Mouse (Mus musculus): ENCODE measurements around the gene Olfr328. TPM values are rescaled to one million over a fixed set of nuclear protein-coding genes. Genes with fewer than 3 reads are reported as not detected.
"Not testable (repeated sequence)": the region's sequence is repeated elsewhere in the genome, so short reads cannot be mapped to it uniquely, and the experiment has no call there.

Olfr328 gene
- polyA plus RNA-seq, 1 experiment from 2014 or later = not detected

DNA sequence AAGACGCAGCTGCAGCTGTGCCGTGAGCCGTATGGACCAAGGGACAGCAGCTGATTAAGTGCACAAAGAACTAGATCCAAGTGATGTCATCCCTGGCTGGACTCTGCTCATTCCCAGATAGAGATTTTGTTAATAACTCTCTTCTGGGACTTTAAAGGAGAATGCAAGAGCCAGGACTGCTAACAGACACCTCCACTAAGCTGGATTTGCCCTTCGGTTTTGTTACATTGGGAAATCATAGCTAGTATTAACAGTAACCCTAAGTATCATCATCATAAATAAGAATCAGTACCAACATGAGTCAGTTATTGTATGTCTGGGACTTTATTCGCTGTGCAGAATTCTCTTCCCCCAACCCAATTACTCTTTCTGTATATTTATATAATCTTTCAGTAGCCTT lies 9.1 kb downstream of the Olfr328 start, which contains the start of gene Olfr329-ps:
Olfr329-ps (minus strand) TSS at position 101 of the 400 bp plus-strand sequence.
- ATAC-seq (ENCODE audit: low FRiP score, low read depth) = no peak
- H3K4me1 ChIP-seq = no peaks in the 10 kb centered on the region
- no peaks in the 10 kb centered on the region for H3K36me3 ChIP-seq
- H3K9me3 ChIP-seq = no peaks in the 10 kb centered on the region
- H3K27me3 ChIP-seq (replicated peaks) = no peaks in the 10 kb centered on the region
- H3K9ac ChIP-seq = no peak within 1 kb of the TSS
- H3K27ac ChIP-seq = no peak within 1 kb of the TSS
- 87% methylated on average over 5 of the region's 5 CpGs for WGBS
- no peak within 1 kb of the TSS for H3K4me2 ChIP-seq (replicated peaks)
- no peak within 1 kb of the TSS for H3K4me3 ChIP-seq

DNA sequence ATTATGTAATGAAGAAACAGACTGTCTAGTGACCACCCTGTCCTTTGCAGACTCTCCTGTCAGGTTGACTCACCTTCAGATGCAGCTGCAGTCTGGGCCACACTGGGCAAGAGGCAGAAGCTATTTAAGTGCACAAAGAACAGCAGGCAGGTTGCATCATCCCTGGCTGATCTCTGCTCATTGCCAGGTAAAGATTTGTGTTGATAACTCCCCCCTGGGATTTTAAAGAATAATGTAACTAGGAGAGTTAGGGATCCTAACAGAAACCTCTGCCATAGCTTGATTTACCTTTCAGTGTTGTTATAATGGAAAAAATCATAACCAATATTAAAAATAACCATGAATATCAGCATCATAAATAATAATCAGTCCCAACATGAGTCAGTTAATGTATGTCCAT lies 20.7 kb downstream of the Olfr328 start, which contains the start of gene Olfr330:
Olfr330 (minus strand) TSS at position 101 of the 400 bp plus-strand sequence.
- not testable (repeated sequence) for H3K4me1 ChIP-seq; H3K27me3 ChIP-seq (replicated peaks); H3K4me3 ChIP-seq; H3K4me2 ChIP-seq (replicated peaks); H3K9me3 ChIP-seq; ATAC-seq (ENCODE audit: low FRiP score, low read depth); H3K27ac ChIP-seq; H3K36me3 ChIP-seq; H3K9ac ChIP-seq

DNA sequence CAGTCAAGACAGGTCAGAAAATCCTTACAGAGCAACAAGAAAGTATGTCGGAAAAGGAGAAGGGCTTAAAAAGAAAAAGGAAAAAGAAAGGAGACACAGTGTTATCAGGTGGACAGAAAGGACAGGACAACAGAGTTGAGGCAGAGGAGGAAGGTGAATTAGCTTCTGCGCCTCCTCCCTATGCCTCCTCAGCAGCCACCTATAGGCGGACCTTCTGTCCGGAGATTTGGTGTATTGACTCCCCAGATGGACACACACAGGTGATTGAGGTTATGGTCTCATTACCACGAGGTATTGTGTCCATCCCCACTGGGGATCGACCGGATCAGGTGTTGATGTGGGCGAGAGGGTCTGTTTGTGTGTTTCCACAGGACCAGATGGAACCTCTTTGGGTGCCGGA lies 35.7 kb downstream of the Olfr328 start:
- not testable (repeated sequence) for H3K4me1 ChIP-seq; H3K36me3 ChIP-seq; H3K4me2 ChIP-seq (replicated peaks); H3K27me3 ChIP-seq (replicated peaks); H3K4me3 ChIP-seq; H3K9ac ChIP-seq; H3K9me3 ChIP-seq; H3K27ac ChIP-seq; ATAC-seq (ENCODE audit: low FRiP score, low read depth)
- 89% methylated on average over 8 of the region's 9 CpGs for WGBS

DNA sequence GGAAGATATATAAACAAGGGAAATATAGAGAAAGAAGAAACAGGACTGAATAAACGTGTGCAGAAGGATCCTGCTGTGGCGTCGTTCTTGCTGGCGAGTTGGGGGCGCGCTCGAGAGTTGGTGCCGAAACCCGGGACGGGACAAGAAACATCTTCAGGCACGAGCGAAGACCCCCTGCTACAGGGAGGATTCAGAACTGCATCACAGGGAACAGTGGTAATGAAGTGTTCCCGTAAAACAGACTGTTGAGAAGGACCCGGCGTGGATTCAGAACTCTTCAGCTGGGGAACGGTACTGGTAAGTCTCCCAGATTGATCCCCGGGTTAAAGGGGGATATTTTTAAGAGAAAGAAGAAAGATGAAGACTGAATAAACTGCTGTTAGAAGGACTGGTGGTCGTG lies 36.5 kb downstream of the Olfr328 start:
- H3K36me3 ChIP-seq; H3K9me3 ChIP-seq; H3K4me1 ChIP-seq; H3K4me3 ChIP-seq; H3K9ac ChIP-seq; H3K4me2 ChIP-seq (replicated peaks); H3K27me3 ChIP-seq (replicated peaks); ATAC-seq (ENCODE audit: low FRiP score, low read depth); H3K27ac ChIP-seq: not testable (repeated sequence)
- WGBS = 95% methylated on average over 18 of the region's 18 CpGs

DNA sequence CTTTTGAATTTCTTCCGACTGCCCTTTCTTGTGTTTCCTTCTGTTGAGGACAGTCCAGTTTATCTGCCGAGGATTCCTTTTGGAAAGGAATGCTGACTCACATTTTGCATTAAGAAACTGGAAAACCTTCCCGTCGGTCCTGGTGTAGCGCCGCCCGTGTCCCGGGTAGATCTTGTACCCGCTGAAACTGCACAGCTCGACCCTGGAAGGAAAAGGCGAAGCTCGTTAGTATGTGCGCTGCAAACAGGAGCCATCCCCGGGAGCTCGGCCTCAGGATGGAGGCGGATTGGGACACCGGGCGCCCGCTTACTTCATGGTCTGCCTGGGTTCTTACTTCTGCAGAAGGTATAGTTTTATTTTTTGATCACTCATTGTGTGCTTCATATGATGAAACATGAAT lies 46.4 kb downstream of the Olfr328 start:
- H3K27me3 ChIP-seq (replicated peaks); H3K9ac ChIP-seq; H3K4me3 ChIP-seq; ATAC-seq (ENCODE audit: low FRiP score, low read depth); H3K9me3 ChIP-seq; H3K4me1 ChIP-seq; H3K4me2 ChIP-seq (replicated peaks); H3K36me3 ChIP-seq; H3K27ac ChIP-seq: not testable (repeated sequence)
- 90% methylated on average over 19 of the region's 19 CpGs for WGBS

DNA sequence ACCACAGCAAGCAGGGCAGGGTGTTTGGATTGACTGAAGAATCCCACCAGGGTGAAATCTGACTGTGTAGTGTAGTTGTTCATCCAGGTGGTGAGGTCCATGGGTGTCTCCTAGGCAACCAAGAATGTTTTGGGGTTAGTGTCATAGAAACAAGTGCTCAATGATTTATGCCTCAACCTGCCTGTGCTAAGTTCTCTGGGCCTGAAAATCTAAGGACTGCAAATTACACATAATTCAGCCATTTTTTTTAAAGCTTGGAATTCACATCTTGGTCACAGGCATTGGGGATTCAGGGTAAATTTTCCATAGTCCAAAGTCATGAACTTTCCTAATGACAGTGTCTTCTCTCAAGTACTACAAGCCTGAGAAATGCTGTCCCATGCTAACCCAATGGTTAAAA lies 53.0 kb downstream of the Olfr328 start, which contains the start of gene Olfr331:
Olfr331 (minus strand) TSS at position 101 of the 400 bp plus-strand sequence.
- not testable (repeated sequence) for H3K9ac ChIP-seq; H3K4me2 ChIP-seq (replicated peaks); H3K27me3 ChIP-seq (replicated peaks); H3K4me3 ChIP-seq; ATAC-seq (ENCODE audit: low FRiP score, low read depth); H3K36me3 ChIP-seq; H3K9me3 ChIP-seq; H3K27ac ChIP-seq; H3K4me1 ChIP-seq

Other genes with a start within 250 kb of the Olfr328 start
- gene Zfp692, start 248.6 kb downstream of the Olfr328 start, polyA plus RNA-seq (2016; fragmentation: Nextera tagmentation; extraction: Ambion mirVana) = 27.4 and 30.8 TPM in 2 replicates
- gene Zfp672, start 225.3 kb downstream of the Olfr328 start, polyA plus RNA-seq (2016; fragmentation: Nextera tagmentation; extraction: Ambion mirVana) = 32.0 and 32.2 TPM in 2 replicates
- gene Sh3bp5l, start 224.9 kb downstream of the Olfr328 start, polyA plus RNA-seq (2016; fragmentation: Nextera tagmentation; extraction: Ambion mirVana) = 51.5 and 52.8 TPM in 2 replicates
- not detected in 2 replicates for gene Lypd8, start 176.6 kb downstream of the Olfr328 start, polyA plus RNA-seq (2016; fragmentation: Nextera tagmentation; extraction: Ambion mirVana)
- not detected in 2 replicates for gene 1810065E05Rik, start 134.5 kb downstream of the Olfr328 start, polyA plus RNA-seq (2016; fragmentation: Nextera tagmentation; extraction: Ambion mirVana)
- not detected in 2 replicates for gene Gm12253, start 123.1 kb downstream of the Olfr328 start, polyA plus RNA-seq (2016; fragmentation: Nextera tagmentation; extraction: Ambion mirVana)
- gene Lypd9, start 102.7 kb downstream of the Olfr328 start, polyA plus RNA-seq (2016; fragmentation: Nextera tagmentation; extraction: Ambion mirVana) = not detected in 2 replicates
- not detected in 2 replicates for gene Olfr30, start 93.4 kb downstream of the Olfr328 start, polyA plus RNA-seq (2016; fragmentation: Nextera tagmentation; extraction: Ambion mirVana)
- gene Olfr332, start 63.1 kb downstream of the Olfr328 start, polyA plus RNA-seq (2016; fragmentation: Nextera tagmentation; extraction: Ambion mirVana) = not detected in 2 replicates
- gene Olfr331, start 53.1 kb downstream of the Olfr328 start, polyA plus RNA-seq (2016; fragmentation: Nextera tagmentation; extraction: Ambion mirVana) = not detected in 2 replicates
- gene Olfr330, start 20.8 kb downstream of the Olfr328 start, polyA plus RNA-seq (2016; fragmentation: Nextera tagmentation; extraction: Ambion mirVana) = not detected in 2 replicates
- gene Olfr329-ps, start 9.2 kb downstream of the Olfr328 start, polyA plus RNA-seq (2016; fragmentation: Nextera tagmentation; extraction: Ambion mirVana) = not detected in 2 replicates
- not detected in 2 replicates for gene Olfr224, start 14.9 kb upstream of the Olfr328 start, polyA plus RNA-seq (2016; fragmentation: Nextera tagmentation; extraction: Ambion mirVana)
- gene Olfr325, start 22.1 kb upstream of the Olfr328 start, polyA plus RNA-seq (2016; fragmentation: Nextera tagmentation; extraction: Ambion mirVana) = not detected in 2 replicates
- gene Olfr324, start 39.5 kb upstream of the Olfr328 start, polyA plus RNA-seq (2016; fragmentation: Nextera tagmentation; extraction: Ambion mirVana) = not detected in 2 replicates
- not detected in 2 replicates for gene 2210407C18Rik, start 60.4 kb upstream of the Olfr328 start, polyA plus RNA-seq (2016; fragmentation: Nextera tagmentation; extraction: Ambion mirVana)
- gene Olfr323, start 74.9 kb upstream of the Olfr328 start, polyA plus RNA-seq (2016; fragmentation: Nextera tagmentation; extraction: Ambion mirVana) = not detected in 2 replicates
- 0.41 and 0.44 TPM in 2 replicates for gene Trim58, start 84.8 kb upstream of the Olfr328 start, polyA plus RNA-seq (2016; fragmentation: Nextera tagmentation; extraction: Ambion mirVana)
- gene Olfr322, start 103.1 kb upstream of the Olfr328 start, polyA plus RNA-seq (2016; fragmentation: Nextera tagmentation; extraction: Ambion mirVana) = not detected in 2 replicates
- gene Olfr320, start 125.5 kb upstream of the Olfr328 start, polyA plus RNA-seq (2016; fragmentation: Nextera tagmentation; extraction: Ambion mirVana) = not detected in 2 replicates
- not detected in 2 replicates for gene Olfr319, start 143.5 kb upstream of the Olfr328 start, polyA plus RNA-seq (2016; fragmentation: Nextera tagmentation; extraction: Ambion mirVana)
- not detected in 2 replicates for gene Olfr318, start 168.4 kb upstream of the Olfr328 start, polyA plus RNA-seq (2016; fragmentation: Nextera tagmentation; extraction: Ambion mirVana)
- 0.06 and 0.16 TPM in 2 replicates for gene Olfr317, start 183.6 kb upstream of the Olfr328 start, polyA plus RNA-seq (2016; fragmentation: Nextera tagmentation; extraction: Ambion mirVana)
- not detected in 2 replicates for gene Olfr316, start 197.1 kb upstream of the Olfr328 start, polyA plus RNA-seq (2016; fragmentation: Nextera tagmentation; extraction: Ambion mirVana)
- gene Olfr315, start 217.6 kb upstream of the Olfr328 start, polyA plus RNA-seq (2016; fragmentation: Nextera tagmentation; extraction: Ambion mirVana) = not detected in 2 replicates
- gene Olfr314, start 227.3 kb upstream of the Olfr328 start, polyA plus RNA-seq (2016; fragmentation: Nextera tagmentation; extraction: Ambion mirVana) = not detected in 2 replicates
- gene Fam183b, start 246.3 kb upstream of the Olfr328 start, polyA plus RNA-seq (2016; fragmentation: Nextera tagmentation; extraction: Ambion mirVana) = 5.2 and 7.4 TPM in 2 replicates